Mouse (Mus musculus) MEL (cell line): ENCODE results near the gene P2rx3. TPM values are rescaled to one million over a fixed set of nuclear protein-coding genes. Genes with fewer than 3 reads are reported as not detected.
A peak's percentile ranks its signal among the peaks of the same experiment; 100 is the strongest.

ENCODE experiments used
- DNase-seq: peaks from one replicate; pipeline ENCODE4 v3.0.0; 2011; ENCODE audit warnings: low read depth, low spot score
- H3K27ac ChIP-seq: 2 replicates; pipeline ENCODE4 v1.5.1; 2012; ENCODE audit warnings: low read depth, mild to moderate bottlenecking, control low read depth, low read length, moderate library complexity; ENCODE audit not compliant: control insufficient read depth
- H3K27me3 ChIP-seq, 2 experiments: fragments of 150-350 bp in 1 of 2; sonication (generic) in 1 of 2; 2 replicates each; pipeline ENCODE4 v1.6.1; 2012; ENCODE audit warnings: low read length in 2 of 2, mild to moderate bottlenecking in 2 of 2, improper control_type of control experiment in 1 of 2, moderate library complexity in 1 of 2; ENCODE audit not compliant: insufficient read depth in 2 of 2, control insufficient read depth in 1 of 2
- H3K36me3 ChIP-seq, 2 experiments: 2 replicates each; pipeline ENCODE4 v1.6.1; 2012 to 2014; ENCODE audit warnings: low read length in 2 of 2, improper control_type of control experiment in 1 of 2, inconsistent platforms in 1 of 2, mild to moderate bottlenecking in 1 of 2; ENCODE audit not compliant: insufficient read depth in 2 of 2, control insufficient read depth in 1 of 2
- H3K4me1 ChIP-seq, 2 experiments: fragments of 150-350 bp in 1 of 2; sonication (generic) in 1 of 2; 2 replicates each; pipeline ENCODE4 v1.6.1; 2012; ENCODE audit warnings: low read length in 2 of 2, improper control_type of control experiment in 1 of 2, mild to moderate bottlenecking in 1 of 2; ENCODE audit not compliant: insufficient read depth in 2 of 2, control insufficient read depth in 1 of 2
- H3K4me3 ChIP-seq, 2 experiments: fragments of 150-350 bp in 1 of 2; sonication (generic) in 1 of 2; 2 replicates each; pipeline ENCODE4 v1.5.1; 2012; ENCODE audit warnings: low read depth in 2 of 2, low read length in 2 of 2, mild to moderate bottlenecking in 2 of 2, moderate library complexity in 2 of 2, control low read depth in 1 of 2, improper control_type of control experiment in 1 of 2; ENCODE audit not compliant: control insufficient read depth in 1 of 2, insufficient read depth in 1 of 2
- H3K79me2 ChIP-seq: 2 replicates; pipeline ENCODE4 v1.6.1; 2012; ENCODE audit warnings: mild to moderate bottlenecking, low read length, moderate library complexity; ENCODE audit not compliant: control insufficient read depth, poor library complexity, insufficient read depth
- H3K9ac ChIP-seq: 2 replicates; pipeline ENCODE4 v1.6.1; 2012; ENCODE audit warnings: low read depth, mild to moderate bottlenecking, control low read depth, low read length, moderate library complexity; ENCODE audit not compliant: control insufficient read depth, poor library complexity, severe bottlenecking
- H3K9me3 ChIP-seq: fragments of 150-350 bp; sonication (generic); replicated peaks from 2 replicates; pipeline ENCODE4 v1.6.1; 2012; ENCODE audit warnings: mild to moderate bottlenecking, low read length, improper control_type of control experiment, moderate library complexity; ENCODE audit not compliant: insufficient read depth
- BHLHE40 ChIP-seq: IDR thresholded peaks from 2 replicates; pipeline ENCODE4 v1.6.1; 2012; ENCODE audit warnings: low read depth, mild to moderate bottlenecking, inconsistent platforms, low read length, improper control_type of control experiment, borderline replicate concordance
- CHD1 ChIP-seq: IDR thresholded peaks from 2 replicates; pipeline ENCODE4 v1.6.1; 2012; ENCODE audit warnings: low read depth, mild to moderate bottlenecking, inconsistent platforms, low read length, improper control_type of control experiment
- CHD2 ChIP-seq: IDR thresholded peaks from 2 replicates; pipeline ENCODE4 v1.6.1; 2011; ENCODE audit warnings: low read length, improper control_type of control experiment
- CTCF ChIP-seq, 3 experiments: IDR thresholded peaks in 2 of 3; conservative IDR thresholded peaks in 1 of 3; 2 replicates each; pipeline ENCODE4 v1.5.1; 2011 to 2012; ENCODE audit warnings: low read length in 3 of 3, low read depth in 2 of 3, mild to moderate bottlenecking in 2 of 3, improper control_type of control experiment in 1 of 3, inconsistent platforms in 1 of 3, mixed read lengths in 1 of 3, moderate library complexity in 1 of 3; ENCODE audit not compliant: control insufficient read depth in 1 of 3, insufficient read depth in 1 of 3, poor library complexity in 1 of 3, severe bottlenecking in 1 of 3
- E2F4 ChIP-seq: IDR thresholded peaks from 2 replicates; pipeline ENCODE4 v1.6.1; 2011; ENCODE audit warnings: low read depth, low read length, improper control_type of control experiment, borderline replicate concordance
- ELF1 ChIP-seq: IDR thresholded peaks from 2 replicates; pipeline ENCODE4 v1.6.1; 2014; ENCODE audit warnings: low read depth, mild to moderate bottlenecking, inconsistent platforms, low read length, improper control_type of control experiment, moderate library complexity
- EP300 ChIP-seq, 2 experiments: IDR thresholded peaks; 2 replicates each; pipeline ENCODE4 v1.6.1; 2011; ENCODE audit warnings: improper control_type of control experiment in 2 of 2, low read length in 2 of 2, low read depth in 1 of 2, mild to moderate bottlenecking in 1 of 2
- GABPA ChIP-seq: IDR thresholded peaks from 2 replicates; pipeline ENCODE4 v1.6.1; 2012; ENCODE audit warnings: low read depth, mild to moderate bottlenecking, inconsistent platforms, low read length, improper control_type of control experiment, moderate library complexity
- GATA1 ChIP-seq: IDR thresholded peaks from 2 replicates; pipeline ENCODE4 v1.6.1; 2011; ENCODE audit warnings: low read depth, low read length, improper control_type of control experiment
- JUND ChIP-seq: IDR thresholded peaks from 2 replicates; pipeline ENCODE4 v1.6.1; 2011; ENCODE audit warnings: low read depth, mild to moderate bottlenecking, improper control_type of control experiment, low read length
- KAT2A ChIP-seq: conservative IDR thresholded peaks from 2 replicates; pipeline ENCODE4 v1.6.1; 2012; ENCODE audit warnings: low read depth, low read length, improper control_type of control experiment, inconsistent platforms
- MAFK ChIP-seq: IDR thresholded peaks from 2 replicates; pipeline ENCODE4 v1.6.1; 2011; ENCODE audit warnings: low read depth, mild to moderate bottlenecking, low read length, improper control_type of control experiment, borderline replicate concordance
- MAX ChIP-seq: IDR thresholded peaks from 2 replicates; pipeline ENCODE4 v1.6.1; 2011; ENCODE audit warnings: low read length, improper control_type of control experiment
- MAZ ChIP-seq: IDR thresholded peaks from 2 replicates; pipeline ENCODE4 v1.6.1; 2012; ENCODE audit warnings: low read depth, mild to moderate bottlenecking, inconsistent platforms, low read length, improper control_type of control experiment
- MXI1 ChIP-seq: IDR thresholded peaks from 2 replicates; pipeline ENCODE4 v1.6.1; 2011; ENCODE audit warnings: mild to moderate bottlenecking, low read depth, low read length, improper control_type of control experiment
- MYB ChIP-seq: IDR thresholded peaks from 2 replicates; pipeline ENCODE4 v1.6.1; 2011; ENCODE audit warnings: mild to moderate bottlenecking, low read depth, low read length, improper control_type of control experiment
- MYC ChIP-seq: IDR thresholded peaks from 2 replicates; pipeline ENCODE4 v1.6.1; 2011; ENCODE audit warnings: low read depth, mild to moderate bottlenecking, low read length, improper control_type of control experiment, moderate library complexity
- NELFE ChIP-seq: IDR thresholded peaks from 2 replicates; pipeline ENCODE4 v1.6.1; 2011; ENCODE audit warnings: low read depth, low read length, improper control_type of control experiment
- NRF1 ChIP-seq: IDR thresholded peaks from 2 replicates; pipeline ENCODE4 v1.6.1; 2014; ENCODE audit warnings: low read depth, mild to moderate bottlenecking, inconsistent platforms, low read length, improper control_type of control experiment, moderate library complexity; ENCODE audit not compliant: poor library complexity, insufficient read depth, severe bottlenecking
- POLR2A ChIP-seq, 2 experiments: IDR thresholded peaks; 2 replicates each; pipeline ENCODE4 v1.6.1; 2011 to 2012; ENCODE audit warnings: low read length in 2 of 2, mild to moderate bottlenecking in 2 of 2, control low read depth in 1 of 2, improper control_type of control experiment in 1 of 2, low read depth in 1 of 2, moderate library complexity in 1 of 2; ENCODE audit not compliant: control insufficient read depth in 1 of 2, insufficient read depth in 1 of 2, poor library complexity in 1 of 2
- POLR2AphosphoS2 ChIP-seq: IDR thresholded peaks from 2 replicates; pipeline ENCODE4 v1.6.1; 2011; ENCODE audit warnings: low read length, improper control_type of control experiment
- POLR2AphosphoS5 ChIP-seq: IDR thresholded peaks from 2 replicates; pipeline ENCODE4 v1.6.1; 2012; ENCODE audit warnings: low read depth, borderline replicate concordance, mild to moderate bottlenecking, inconsistent platforms, low read length, moderate library complexity, mixed read lengths
- RAD21 ChIP-seq: IDR thresholded peaks from 2 replicates; pipeline ENCODE4 v1.6.1; 2011; ENCODE audit warnings: mild to moderate bottlenecking, low read depth, low read length, improper control_type of control experiment
- RCOR1 ChIP-seq: IDR thresholded peaks from 2 replicates; pipeline ENCODE4 v1.6.1; 2012; ENCODE audit warnings: low read depth, mild to moderate bottlenecking, inconsistent platforms, low read length, improper control_type of control experiment
- SIN3A ChIP-seq: IDR thresholded peaks from 2 replicates; pipeline ENCODE4 v1.6.1; 2012; ENCODE audit warnings: low read length, improper control_type of control experiment, inconsistent platforms
- SMC3 ChIP-seq: IDR thresholded peaks from 2 replicates; pipeline ENCODE4 v1.6.1; 2011; ENCODE audit warnings: low read depth, low read length, improper control_type of control experiment
- TAL1 ChIP-seq: IDR thresholded peaks from 2 replicates; pipeline ENCODE4 v1.6.1; 2012; ENCODE audit warnings: mild to moderate bottlenecking, inconsistent platforms, low read length, moderate library complexity, mixed read lengths
- TBP ChIP-seq: IDR thresholded peaks from 2 replicates; pipeline ENCODE4 v1.8.0; 2011; ENCODE audit warnings: low read depth, low read length, improper control_type of control experiment
- TCF12 ChIP-seq: IDR thresholded peaks from 2 replicates; pipeline ENCODE4 v1.6.1; 2014; ENCODE audit warnings: low read depth, mild to moderate bottlenecking, inconsistent platforms, low read length, improper control_type of control experiment, moderate library complexity
- UBTF ChIP-seq: IDR thresholded peaks from 2 replicates; pipeline ENCODE4 v1.6.1; 2012; ENCODE audit warnings: low read depth, mild to moderate bottlenecking, inconsistent platforms, low read length, improper control_type of control experiment, moderate library complexity, borderline replicate concordance; ENCODE audit not compliant: insufficient read depth
- USF1 ChIP-seq: IDR thresholded peaks from 2 replicates; pipeline ENCODE4 v1.6.1; 2014; ENCODE audit warnings: low read depth, mild to moderate bottlenecking, inconsistent platforms, low read length, improper control_type of control experiment, moderate library complexity
- ZC3H11A ChIP-seq: IDR thresholded peaks from 2 replicates; pipeline ENCODE4 v1.6.1; 2012; ENCODE audit warnings: low read depth, mild to moderate bottlenecking, inconsistent platforms, low read length, improper control_type of control experiment
- ZKSCAN1 ChIP-seq: IDR thresholded peaks from 2 replicates; pipeline ENCODE4 v1.6.1; 2012; ENCODE audit warnings: low read depth, mild to moderate bottlenecking, inconsistent platforms, low read length, improper control_type of control experiment, moderate library complexity
- ZMIZ1 ChIP-seq: IDR thresholded peaks from 2 replicates; pipeline ENCODE4 v1.6.1; 2012; ENCODE audit warnings: low read depth, mild to moderate bottlenecking, inconsistent platforms, low read length, improper control_type of control experiment, moderate library complexity
- ZNF384 ChIP-seq: IDR thresholded peaks from 2 replicates; pipeline ENCODE4 v1.6.1; 2012; ENCODE audit warnings: low read depth, mild to moderate bottlenecking, inconsistent platforms, low read length, improper control_type of control experiment
- polyA plus RNA-seq, 2 experiments: library from polyadenylated mRNA; stranded (reverse) in 1 of 2; unstranded in 1 of 2; fragments of >175 nt in 1 of 2; fragments of >200 nt in 1 of 2; gene quantifications; 2 replicates each; pipeline versions ENCODE4 v1.2.1 to v1.2.4; 2012; ENCODE audit warnings: low replicate concordance in 2 of 2, low read depth in 1 of 2; ENCODE audit not compliant: insufficient read length in 2 of 2, insufficient read depth in 1 of 2, missing spikeins in 1 of 2
- total RNA-seq: library from RNA; depleted of rRNA; stranded (reverse); fragments of 300-350 nt; gene quantifications from 2 replicates; pipeline ENCODE4 v1.2.3, GENCODE M21; 2012; rRNA removed

Gene P2rx3
- total RNA-seq (0.26 TPM in 1 of 2 replicates, not detected in the other), polyA plus RNA-seq (under 1 TPM in 1 of 2 experiments, not detected in 1; 0.36 TPM)

DNA sequence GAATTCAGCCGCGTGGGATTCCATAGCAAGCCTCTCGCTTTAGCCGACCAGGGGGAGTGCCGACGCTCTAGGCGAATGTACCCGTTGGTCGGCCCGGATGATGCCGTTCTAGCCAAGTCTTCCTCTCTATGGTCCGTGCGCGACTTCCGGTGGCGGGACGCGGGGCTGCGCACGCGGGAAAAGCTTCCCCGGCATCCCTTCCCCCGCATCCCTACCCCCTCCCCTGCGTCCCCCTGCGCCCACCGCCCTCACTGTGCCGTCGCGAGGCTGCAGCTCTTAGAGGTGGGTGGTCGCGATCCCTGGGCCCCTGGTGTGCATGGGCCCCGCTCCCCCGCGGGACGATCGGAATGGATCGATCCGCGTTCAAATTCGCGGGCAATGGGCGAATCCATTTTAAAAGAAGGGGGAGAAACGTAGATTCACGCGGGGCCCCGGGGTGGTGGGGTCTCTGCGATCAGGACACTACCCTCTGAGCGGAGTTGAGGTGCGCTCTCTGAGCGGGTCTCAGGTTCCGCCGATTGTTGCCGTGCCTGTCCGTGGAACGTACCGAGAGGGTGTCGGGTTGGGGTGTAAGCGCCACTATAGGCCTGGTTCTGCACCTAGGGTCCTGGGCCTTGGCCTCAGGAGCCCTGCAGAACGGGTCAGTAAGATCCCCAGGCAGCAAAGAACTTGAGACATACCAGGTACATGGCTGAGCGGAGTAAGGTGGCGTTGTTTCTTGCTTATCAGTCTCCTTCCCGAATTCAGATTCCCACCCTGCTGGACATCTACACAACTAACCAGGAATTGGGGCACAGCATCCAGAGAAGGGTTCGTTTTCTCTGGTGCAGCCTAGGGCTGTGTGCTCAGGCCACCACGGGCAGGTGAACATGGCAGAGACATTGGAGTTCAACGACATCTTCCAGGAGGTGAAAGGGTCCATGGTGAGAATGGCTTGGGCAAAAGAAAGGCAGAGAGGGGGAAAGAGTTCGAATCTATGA lies at the start of gene P2rx3, which contains the start of gene Ssrp1:
Gene P2rx3 (minus strand): TSS at position 416 of the 980 bp plus-strand sequence.
Gene Ssrp1 (plus strand): TSS at position 188 of the 980 bp plus-strand sequence.
- Histone ChIP-seq H3K4me3 (peak within 1 kb of the TSS; percentile 70 to 83), H3K27me3 (no peaks in the 10 kb centered on the region; a peak in 1 of 4 replicates), H3K9ac (peak within 1 kb of the TSS; percentile 81), H3K9me3 (no peaks in the 10 kb centered on the region), H3K36me3 (peaks cover 16 to 21% of the 10 kb centered on the region in 2 experiments), H3K4me1 (peaks cover 0 to 18% of the 10 kb centered on the region in 2 experiments; a peak in 3 of 4 replicates), H3K79me2 (peaks cover 21% of the 10 kb centered on the region), H3K27ac (peak within 1 kb of the TSS; percentile 25)
- DNase-seq = peak; percentile 95
- TF ChIP-seq POLR2A (IDR thresholded peaks at IDR 0.05; ENCODE audit: control insufficient read depth in 1 of 2, insufficient read depth in 1 of 2, low read depth in 1 of 2, low read length in 2 of 2, poor library complexity in 1 of 2) (peak in 1 of 2 experiments; percentile 76; a peak in 2 of 4 replicates), NELFE (peak; percentile 79), ZC3H11A (no peak), JUND (no peak), ELF1 (peak; percentile 69), POLR2AphosphoS5 (no peak), EP300 (IDR thresholded peaks at IDR 0.05; ENCODE audit: low read depth in 1 of 2, low read length in 2 of 2) (no peak), GATA1 (no peak), CTCF (IDR thresholded peaks at IDR 0.05 in 2 of 3, conservative IDR thresholded peaks at IDR 0.05 in 1 of 3; ENCODE audit: control insufficient read depth in 1 of 3, insufficient read depth in 1 of 3, low read depth in 2 of 3, low read length in 3 of 3, poor library complexity in 1 of 3, severe bottlenecking in 1 of 3) (0 out of 6 replicates have a peak, but pooled peaks of 1 of the 3 experiments have one; percentile 0), POLR2AphosphoS2 (no peak), SIN3A (peak; percentile 89), UBTF (no peak), CHD1 (peak; percentile 97), E2F4 (peak; percentile 92; the same call in 1 of the 2 replicates), MAZ (no peak), MYB (no peak), TAL1 (no peak), TCF12 (peak; percentile 67), RAD21 (no peak), USF1 (no peak), TBP (peak; percentile 91), MXI1 (peak; percentile 87), ZKSCAN1 (no peak), KAT2A (peak; percentile 67), MAFK (no peak), ZMIZ1 (0 out of 2 replicates have a peak, but pooled peaks have one; percentile 53), SMC3 (no peak), MYC (peak; percentile 95), CHD2 (no peak), BHLHE40 (no peak), MAX (peak; percentile 79; the same call in 1 of the 2 replicates), NRF1 (peak; percentile 61), RCOR1 (0 out of 2 replicates have a peak, but pooled peaks have one; percentile 6), ZNF384 (no peak), GABPA (no peak)
